Mouse (Mus musculus): Measurements from ENCODE around the gene Ttyh2.

DNA sequence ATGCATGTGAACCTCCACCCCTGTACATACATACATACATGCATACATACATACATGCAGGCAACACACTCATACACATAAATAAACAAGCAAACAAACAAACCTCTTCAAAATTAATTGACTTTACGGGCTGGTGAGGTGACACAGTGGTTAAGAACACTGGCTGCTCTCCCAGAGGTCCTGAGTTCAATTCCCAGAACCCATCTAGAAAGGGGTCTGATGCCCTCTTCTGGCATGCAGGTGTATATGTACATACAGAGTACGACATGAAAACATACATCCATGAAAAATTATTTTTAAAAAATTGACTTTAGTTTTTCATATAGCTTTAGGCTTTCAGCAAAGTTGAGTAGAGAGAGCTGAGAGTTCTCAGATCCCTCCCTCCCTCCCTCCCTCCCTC, 60.9 kb downstream of the Ttyh2 start:
- no peak for TF ChIP-seq CTCF (IDR thresholded peaks at IDR 0.05; ENCODE audit: extremely low read depth, insufficient read length, insufficient replicate concordance, low read depth, low read length)
- no peak for TF ChIP-seq POLR2A (IDR thresholded peaks at IDR 0.05; ENCODE audit: low read depth, low read length)

Data from small intestine, adult 2 months (tissue).